Mouse (Mus musculus) c-Kit-positive CD71-positive TER-119-positive erythroid progenitor cells, embryonic 14.5 days (primary cell): Measurements from ENCODE around the gene Xpot.
A peak's percentile ranks its signal among the peaks of the same experiment; 100 is the strongest.

Experiments used
- DNase-seq: peaks from one replicate; pipeline ENCODE4 v3.0.0-alpha.2; 2013; ENCODE audit warnings: low spot score

The Xpot gene

GRCm38 (mm10) chr10:121576372-121576771 is 49.8 kb downstream of the Xpot start:
- DNase-seq = no peak

- DNase-seq = no peak
Observed at GRCm38 (mm10) chr10:121571511-121572147, 54.5 kb downstream of the Xpot start.

DNA sequence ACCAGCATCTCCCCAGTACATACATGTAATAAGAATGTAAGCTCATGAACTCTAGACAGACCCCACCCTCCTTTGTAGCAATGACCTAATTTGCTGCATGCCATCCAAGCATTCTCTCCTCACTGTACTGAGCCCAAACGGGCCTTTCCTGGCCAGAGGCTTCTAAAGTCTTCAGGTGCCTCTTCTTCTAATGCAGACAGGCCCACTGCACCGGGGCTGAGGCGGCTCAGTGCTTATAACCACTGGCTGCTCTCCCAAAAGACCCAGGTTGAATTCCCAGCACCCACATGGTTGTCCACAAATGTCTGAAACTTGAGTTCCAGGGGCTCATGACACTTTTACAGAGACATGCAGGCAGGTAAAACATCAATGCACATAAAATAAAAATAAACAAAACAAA is 55.1 kb downstream of the Xpot start:
- DNase-seq = no peak

GRCm38 (mm10) chr10:121569796-121570195 is 56.3 kb downstream of the Xpot start:
- no peak for DNase-seq

- DNase-seq = peak; percentile 56
Observed at GRCm38 (mm10) chr10:121569001-121569589, 57.0 kb downstream of the Xpot start.

DNA sequence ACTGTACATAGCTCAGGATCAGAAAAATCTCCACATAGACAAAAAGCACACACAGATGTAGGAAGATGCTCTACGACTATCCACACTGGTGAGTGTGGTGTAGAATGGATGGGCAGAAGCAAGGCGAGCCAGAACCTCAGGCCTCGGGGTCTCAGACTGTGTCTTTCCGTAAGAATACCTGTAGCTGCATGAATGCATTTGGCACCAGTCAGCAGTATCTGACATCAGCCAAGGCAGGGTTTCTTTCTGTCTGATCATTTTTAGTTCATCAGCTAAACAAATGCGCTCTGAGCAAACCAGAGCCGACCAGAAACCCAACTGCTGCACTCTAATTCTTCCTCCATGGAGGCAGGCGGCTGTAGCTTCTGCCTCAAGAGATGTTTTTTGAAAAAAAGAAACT is 57.6 kb downstream of the Xpot start:
- DNase-seq = no peak

DNA sequence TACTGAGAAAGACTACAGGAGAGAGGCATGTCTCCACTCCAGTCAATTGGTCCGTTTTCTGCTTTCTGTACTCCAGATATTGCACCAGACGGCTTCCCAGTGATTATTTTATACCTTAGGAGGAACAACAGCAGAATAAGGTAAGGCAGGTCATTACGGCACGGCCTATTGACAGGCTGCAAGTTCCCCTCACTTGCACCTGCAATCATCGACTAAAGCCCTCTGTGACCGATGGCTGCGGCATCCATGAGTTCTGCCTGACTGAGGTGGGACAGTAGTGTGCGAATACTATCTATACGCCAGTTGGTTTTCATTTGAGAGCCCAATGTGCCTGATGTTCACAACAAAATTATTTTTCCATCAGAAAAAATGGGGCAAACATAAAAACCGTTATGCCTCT is 58.1 kb downstream of the Xpot start:
- DNase-seq = no peak

GRCm38 (mm10) chr10:121564447-121564846 is 61.7 kb downstream of the Xpot start:
- DNase-seq = no peak

GRCm38 (mm10) chr10:121558231-121558630 is 67.9 kb downstream of the Xpot start:
- DNase-seq = no peak

DNA sequence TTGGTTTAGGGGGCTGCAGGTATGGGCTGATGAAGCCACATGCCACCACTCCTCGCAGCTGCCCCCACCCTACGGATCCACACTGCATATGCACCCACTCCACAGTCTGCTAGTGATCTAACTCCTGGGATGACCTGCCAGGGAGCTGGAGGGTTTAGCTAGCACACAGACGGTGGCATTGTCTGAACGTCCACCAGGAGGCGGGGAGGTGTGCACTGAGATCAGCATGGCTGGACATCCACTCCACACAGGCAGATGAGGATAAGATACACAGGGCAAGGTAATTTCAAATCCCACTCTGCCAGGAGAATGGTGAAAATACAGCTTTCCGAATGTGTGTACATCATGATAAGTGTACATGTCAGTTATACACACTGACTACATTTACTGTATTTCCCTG is 69.9 kb downstream of the Xpot start:
- DNase-seq = no peak

- DNase-seq = no peak
Observed at GRCm38 (mm10) chr10:121550334-121550733, 75.8 kb downstream of the Xpot start.

DNA sequence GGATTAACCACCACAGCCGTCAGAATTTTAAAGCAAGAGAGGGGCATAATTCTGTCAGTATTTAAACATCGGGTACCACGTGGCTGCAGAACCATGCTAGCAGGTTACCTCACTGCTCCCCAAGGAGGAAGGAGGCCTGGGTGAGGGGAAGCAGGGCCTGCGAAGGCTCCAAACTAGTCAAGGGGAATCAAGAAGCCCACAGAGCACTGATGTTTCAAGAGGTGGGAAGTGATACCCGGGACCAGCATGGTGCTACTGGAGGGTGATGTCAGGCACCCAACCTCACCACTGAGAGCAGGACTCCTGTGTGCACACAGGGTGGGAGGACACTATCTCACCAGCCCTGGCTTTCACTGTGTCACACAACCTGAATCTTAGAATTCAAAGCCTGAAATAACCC is 76.5 kb downstream of the Xpot start:
- no peak for DNase-seq

- DNase-seq = no peak
Observed at GRCm38 (mm10) chr10:121547162-121547561, 79.0 kb downstream of the Xpot start.

DNA sequence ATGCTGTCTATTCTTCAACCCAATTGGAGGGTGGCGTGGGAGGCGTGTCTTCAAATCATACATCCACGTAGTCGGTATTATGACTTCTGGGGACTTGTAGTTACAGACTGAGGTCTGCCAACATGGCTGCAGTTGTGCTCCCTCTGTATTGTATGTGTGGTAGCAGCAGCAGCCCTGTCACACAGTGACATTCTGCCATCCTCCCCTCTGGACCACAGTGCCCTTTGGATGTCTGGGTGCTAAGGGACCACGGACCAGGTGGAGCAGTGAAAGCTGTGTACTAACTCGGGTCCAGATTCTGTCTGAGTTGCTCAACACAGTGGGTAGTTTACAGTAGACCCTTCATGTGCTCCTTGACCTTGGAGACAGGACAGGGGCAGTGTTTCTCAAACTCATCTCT is 82.6 kb downstream of the Xpot start:
- DNase-seq = no peak

- no peak for DNase-seq
Observed at GRCm38 (mm10) chr10:121542156-121542555, 84.0 kb downstream of the Xpot start.
